In genomic region chr11:102864272-102864671, GRCm38 (mm10) we compare ENCODE assay signal across 9 mouse cellular contexts. TPM values are rescaled to one million over a fixed set of nuclear protein-coding genes. Genes with fewer than 3 reads are reported as not detected.
DNase-seq lines count a peak whose midpoint lies in the region; ATAC-seq and TF ChIP-seq lines count a peak whose summit lies in the region.
"Had no signal": no experiment of that assay in that cellular context is flagged by ENCODE, and none has a peak within 500 bp of the region (broad histone marks: within the 10 kb centered on the region; RNA-seq: fewer than 3 reads in every experiment).

No protein-coding gene starts in this region.

- no peak overlapping the region for H3K9ac ChIP-seq in heart, adult 2 months (ENCODE audit: low read depth, low read length)
- no peak overlapping the region for H3K9ac ChIP-seq in embryonic facial prominence, embryonic 14.5 days (ENCODE audit: low read depth, low read length)
- H3K9ac ChIP-seq: limb, embryonic 12.5 days had no signal

- TF ChIP-seq EP300 in heart, adult 2 months (IDR thresholded peaks at IDR 0.05; ENCODE audit: insufficient read depth, low read depth, low read length) = no peak

- peak; percentile 39 to 71 for DNase-seq in heart, adult 2 months
- DNase-seq in heart, adult 11 months = no peak
- DNase-seq in A20 (ENCODE audit: low read depth, low spot score) = peak; percentile 61
- peak; percentile 87 for DNase-seq in adipocyte (ENCODE audit: low spot score)
- peak; percentile 92 for DNase-seq in embryonic facial prominence, embryonic 14.5 days (ENCODE audit: low spot score)
- peak; percentile 74 to 91 for DNase-seq in kidney, postnatal 36 days
- peak; percentile 83 for DNase-seq in lung, postnatal 14 days
- DNase-seq in urinary bladder, postnatal 36 days (ENCODE audit: low spot score in 2 of 2) = peak; percentile 28 to 60

- 24% methylated on average over 4 of the region's 4 CpGs for WGBS in heart, adult 2 months
- WGBS in embryonic facial prominence, embryonic 14.5 days = 31% methylated on average over 4 of the region's 4 CpGs

- intact Hi-C loops in heart, adult 2 months (cut with DNase I) = loop anchor here (1.0 kb wide), 1 partner anchor 90 kb away; no protein-coding TSS in a partner anchor

- peak; percentile 44; the same call in 1 of the 2 replicates for ATAC-seq in embryonic facial prominence, embryonic 14.5 days (ENCODE audit: low read depth)

- no peaks in the 10 kb centered on the region; the same call in 1 of the 2 replicates for H3K36me3 ChIP-seq in heart, adult 2 months (ENCODE audit: control insufficient read depth, insufficient read depth, low read length)
- H3K36me3 ChIP-seq in embryonic facial prominence, embryonic 14.5 days (ENCODE audit: control insufficient read depth, insufficient read depth, low read length) = peaks cover 88% of the 10 kb centered on the region

- no peaks in the 10 kb centered on the region for H3K4me1 ChIP-seq in heart, adult 2 months (ENCODE audit: control insufficient read depth, insufficient read depth, low read length)
- no peaks in the 10 kb centered on the region for H3K4me1 ChIP-seq in embryonic facial prominence, embryonic 14.5 days (ENCODE audit: control insufficient read depth, insufficient read depth, low read length)
- H3K4me1 ChIP-seq: limb, embryonic 12.5 days had no signal

- no peak for TF ChIP-seq POLR2A in heart, adult 2 months (IDR thresholded peaks at IDR 0.05; ENCODE audit: insufficient read depth, low read depth, low read length)

- H3K79me2 ChIP-seq in heart, adult 2 months (replicated peaks; ENCODE audit: control insufficient read depth, insufficient read depth, low read length) = no peaks in the 10 kb centered on the region

- peak; percentile 90; the same call in 1 of the 2 replicates for TF ChIP-seq CTCF in heart, adult 2 months (IDR thresholded peaks at IDR 0.05)

- no peaks in the 10 kb centered on the region for H3K9me3 ChIP-seq in embryonic facial prominence, embryonic 14.5 days (ENCODE audit: control insufficient read depth, low read length)
- H3K9me3 ChIP-seq: limb, embryonic 12.5 days had no signal

- no peak overlapping the region for H3K4me3 ChIP-seq in heart, adult 2 months
- no peak overlapping the region for H3K4me3 ChIP-seq in embryonic facial prominence, embryonic 14.5 days (ENCODE audit: low read depth, low read length)
- H3K4me3 ChIP-seq: limb, embryonic 12.5 days had no signal

- no peak overlapping the region for H3K4me2 ChIP-seq in embryonic facial prominence, embryonic 14.5 days (ENCODE audit: low read depth, low read length)
- H3K4me2 ChIP-seq: limb, embryonic 12.5 days had no signal

- H3K27ac ChIP-seq in heart, adult 2 months = no peak overlapping the region
- H3K27ac ChIP-seq in embryonic facial prominence, embryonic 14.5 days (replicated peaks; ENCODE audit: low read depth, low read length) = no peak overlapping the region
- H3K27ac ChIP-seq: limb, embryonic 12.5 days had no signal

- H3K27me3 ChIP-seq in heart, adult 2 months (ENCODE audit: control insufficient read depth, insufficient read depth, low read length) = no peaks in the 10 kb centered on the region
- H3K27me3 ChIP-seq in embryonic facial prominence, embryonic 14.5 days (replicated peaks; ENCODE audit: control insufficient read depth, insufficient read depth, low read length) = no peaks in the 10 kb centered on the region
- H3K27me3 ChIP-seq: limb, embryonic 12.5 days had no signal

RNA-seq across cellular contexts. Expression of gene Eftud2, which starts 16.5 kb away (rescaled TPM):
- 10 to 100 TPM; 36.0 to 37.4 TPM for total RNA-seq in heart, adult 2 months (2021)
- 44.9 and 62.6 TPM in 2 replicates for polyA plus RNA-seq in heart, adult 2 months (2012; rRNA removed)
- 130 and 154 TPM in 2 replicates for polyA plus RNA-seq in embryonic facial prominence, embryonic 14.5 days (2014; fragmentation: Nextera tagmentation; extraction: Ambion mirVana)

RNA-seq across cellular contexts. Expression of gene Ccdc103, which starts 16.7 kb away (rescaled TPM):
- not detected for total RNA-seq in heart, adult 2 months (2021)
- polyA plus RNA-seq in heart, adult 2 months (2012; rRNA removed) = 0.18 and 0.20 TPM in 2 replicates
- 1.0 and 2.3 TPM in 2 replicates for polyA plus RNA-seq in embryonic facial prominence, embryonic 14.5 days (2014; fragmentation: Nextera tagmentation; extraction: Ambion mirVana)

RNA-seq across cellular contexts. Expression of gene Fam187a, which starts 20.7 kb away (rescaled TPM):
- total RNA-seq in heart, adult 2 months (2021) = not detected
- polyA plus RNA-seq in heart, adult 2 months (2012; rRNA removed) = not detected in 2 replicates
- not detected in 2 replicates for polyA plus RNA-seq in embryonic facial prominence, embryonic 14.5 days (2014; fragmentation: Nextera tagmentation; extraction: Ambion mirVana)
- polyA plus RNA-seq: limb, embryonic 12.5 days had no signal

RNA-seq across cellular contexts. Expression of gene Higd1b, which starts 28.6 kb away (rescaled TPM):
- total RNA-seq in heart, adult 2 months (2021) = 10 to 100 TPM; 11.0 to 12.2 TPM
- 15.2 and 21.6 TPM in 2 replicates for polyA plus RNA-seq in heart, adult 2 months (2012; rRNA removed)
- polyA plus RNA-seq in embryonic facial prominence, embryonic 14.5 days (2014; fragmentation: Nextera tagmentation; extraction: Ambion mirVana) = 0.79 and 1.3 TPM in 2 replicates
- polyA plus RNA-seq: limb, embryonic 12.5 days had no signal

RNA-seq across cellular contexts. Expression of gene Gfap, which starts 36.4 kb away (rescaled TPM):
- under 1 TPM; 0.08 to 0.30 TPM for total RNA-seq in heart, adult 2 months (2021)
- polyA plus RNA-seq in heart, adult 2 months (2012; rRNA removed) = 0.18 TPM in 2 replicates
- 0.31 and 0.45 TPM in 2 replicates for polyA plus RNA-seq in embryonic facial prominence, embryonic 14.5 days (2014; fragmentation: Nextera tagmentation; extraction: Ambion mirVana)
